ENCODE assay signal across 8 mouse cellular contexts in the genomic region with DNA sequence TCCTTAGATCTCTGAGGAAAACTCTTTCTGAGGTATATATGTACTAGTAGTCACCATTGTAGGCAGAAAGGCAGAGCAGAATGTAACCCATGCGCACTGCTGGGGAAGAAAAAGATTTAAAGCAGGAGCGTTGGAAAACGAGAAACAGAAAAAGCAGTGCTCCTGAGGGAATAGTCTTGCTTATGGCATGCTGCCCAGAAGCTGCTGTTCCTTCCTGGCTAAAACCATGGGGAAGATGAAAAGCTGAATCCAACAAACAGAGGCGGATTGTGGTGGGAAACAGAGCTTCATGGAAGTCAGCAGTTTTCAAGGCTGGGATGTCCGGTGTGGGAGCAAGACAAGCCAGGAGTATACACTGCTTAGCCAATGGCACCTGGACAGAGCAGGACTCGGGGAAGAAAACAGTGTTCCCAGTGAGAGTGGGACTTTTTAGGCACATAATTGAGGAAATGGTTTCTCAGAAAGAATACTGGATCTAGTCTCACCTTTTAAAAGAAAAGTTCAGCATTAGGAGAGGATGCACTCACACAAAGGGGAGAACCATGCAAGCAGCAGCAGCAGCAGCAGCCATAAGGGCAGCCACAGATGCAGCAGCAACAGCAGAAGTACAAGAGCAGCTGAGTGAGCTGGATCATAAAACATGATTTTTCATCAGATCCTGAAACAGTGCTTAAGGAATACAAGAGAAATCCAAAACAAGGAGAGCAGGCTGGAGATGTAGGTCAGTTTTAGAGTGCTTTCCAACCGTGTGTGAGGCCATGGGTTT. TPM values are rescaled to one million over a fixed set of nuclear protein-coding genes. Genes with fewer than 3 reads are reported as not detected.
DNase-seq lines count a peak whose midpoint lies in the region; ATAC-seq lines count a peak whose summit lies in the region.

No protein-coding gene starts in this region.

- no peak for DNase-seq in forebrain, embryonic 11.5 days (ENCODE audit: low spot score)
- peak; percentile 5 for DNase-seq in ovary, postnatal 10 days (ENCODE audit: low spot score)
- DNase-seq in ovary, postnatal 36 days (ENCODE audit: low spot score), result no peak
- peak; percentile 67 to 71 for DNase-seq in right cerebral cortex, postnatal 10 days (ENCODE audit: low spot score in 2 of 2)
- no peak for DNase-seq in lung, postnatal 25 days (ENCODE audit: low spot score)
- DNase-seq in lung, postnatal 36 days, result no peak

- H3K27ac ChIP-seq in forebrain, embryonic 15.5 days (replicated peaks), result no peak overlapping the region
- H3K27ac ChIP-seq in forebrain, embryonic 11.5 days (ENCODE audit: low read depth, low read length), result no peak overlapping the region
- peak overlapping the region; percentile 73 for H3K27ac ChIP-seq in hindbrain, embryonic 16.5 days (ENCODE audit: low read depth, low read length)

- no peaks in the 10 kb centered on the region for H3K27me3 ChIP-seq in forebrain, embryonic 15.5 days
- H3K27me3 ChIP-seq in forebrain, embryonic 11.5 days (ENCODE audit: control insufficient read depth, insufficient read depth, low read length), result no peaks in the 10 kb centered on the region
- H3K27me3 ChIP-seq in hindbrain, embryonic 16.5 days (replicated peaks; ENCODE audit: control insufficient read depth, insufficient read depth, low read length), result no peaks in the 10 kb centered on the region

- no peaks in the 10 kb centered on the region for H3K36me3 ChIP-seq in forebrain, embryonic 15.5 days
- H3K36me3 ChIP-seq in forebrain, embryonic 11.5 days (ENCODE audit: control insufficient read depth, insufficient read depth, low read length), result no peaks in the 10 kb centered on the region
- H3K36me3 ChIP-seq in hindbrain, embryonic 16.5 days (ENCODE audit: control insufficient read depth, insufficient read depth, low read length), result no peaks in the 10 kb centered on the region

- ATAC-seq in forebrain, embryonic 15.5 days (replicated peaks), result peak; percentile 46; the same call in 1 of the 2 replicates
- ATAC-seq in forebrain, embryonic 11.5 days (replicated peaks; ENCODE audit: low FRiP score), result no peak
- ATAC-seq in hindbrain, embryonic 16.5 days, result peak; percentile 84

- no peaks in the 10 kb centered on the region for H3K9me3 ChIP-seq in forebrain, embryonic 15.5 days
- H3K9me3 ChIP-seq in forebrain, embryonic 11.5 days (ENCODE audit: control insufficient read depth, low read length), result no peaks in the 10 kb centered on the region
- no peaks in the 10 kb centered on the region for H3K9me3 ChIP-seq in hindbrain, embryonic 16.5 days (ENCODE audit: control insufficient read depth, low read length)

- no peak overlapping the region for H3K4me3 ChIP-seq in forebrain, embryonic 15.5 days
- no peak overlapping the region for H3K4me3 ChIP-seq in forebrain, embryonic 11.5 days (ENCODE audit: low read depth, low read length)
- H3K4me3 ChIP-seq in hindbrain, embryonic 16.5 days (ENCODE audit: low read length), result no peak overlapping the region

- 44% methylated on average over 7 of the region's 7 CpGs for WGBS in forebrain, embryonic 15.5 days
- WGBS in forebrain, embryonic 11.5 days, result 70% methylated on average over 7 of the region's 7 CpGs
- WGBS in hindbrain, embryonic 16.5 days, result 47% methylated on average over 7 of the region's 7 CpGs

- H3K4me2 ChIP-seq in forebrain, embryonic 15.5 days (replicated peaks), result no peak overlapping the region
- no peak overlapping the region for H3K4me2 ChIP-seq in forebrain, embryonic 11.5 days (ENCODE audit: low read depth, low read length, severe bottlenecking)
- H3K4me2 ChIP-seq in hindbrain, embryonic 16.5 days (ENCODE audit: low read length), result no peak overlapping the region; the same call in 1 of the 2 replicates

- no peak overlapping the region for H3K9ac ChIP-seq in forebrain, embryonic 15.5 days (replicated peaks)
- H3K9ac ChIP-seq in forebrain, embryonic 11.5 days (ENCODE audit: low read length), result no peak overlapping the region
- no peak overlapping the region for H3K9ac ChIP-seq in hindbrain, embryonic 16.5 days (ENCODE audit: low read depth, low read length)

- 0 out of 2 replicates have a peak, but pooled peaks cover 4% of the 10 kb centered on the region for H3K4me1 ChIP-seq in forebrain, embryonic 15.5 days
- no peaks in the 10 kb centered on the region for H3K4me1 ChIP-seq in forebrain, embryonic 11.5 days (replicated peaks; ENCODE audit: control insufficient read depth, insufficient read depth, low read length)
- no peaks in the 10 kb centered on the region for H3K4me1 ChIP-seq in hindbrain, embryonic 16.5 days (ENCODE audit: control insufficient read depth, insufficient read depth, low read depth, low read length)

RNA-seq across cellular contexts. Expression of gene Fmr1, which starts 33.0 kb away (rescaled TPM):
- 59.8 and 62.2 TPM in 2 replicates for polyA plus RNA-seq in forebrain, embryonic 15.5 days (2015; fragmentation: Nextera tagmentation; extraction: Ambion mirVana)
- polyA plus RNA-seq in forebrain, embryonic 11.5 days (2014; fragmentation: Nextera tagmentation; extraction: Ambion mirVana), result 66.5 and 81.1 TPM in 2 replicates
- 46.6 and 46.8 TPM in 2 replicates for polyA plus RNA-seq in hindbrain, embryonic 16.5 days (2015; fragmentation: Nextera tagmentation; extraction: Ambion mirVana)

Comparison
In these comparisons a context has a peak if more than half of its experiments do, and no peak if none do; other contexts are left out.
1. DNase-seq: peak in ovary, postnatal 10 days (single experiment) and right cerebral cortex, postnatal 10 days (2 of 2); none in forebrain, embryonic 11.5 days (single experiment), ovary, postnatal 36 days (single experiment), lung, postnatal 25 days (single experiment) and lung, postnatal 36 days (single experiment).